Mouse (Mus musculus): Measurements from ENCODE around the gene Hpse.

GRCm38 (mm10) chr5:100738802-100739201 lies 19.3 kb upstream of the Hpse start:
- TF ChIP-seq EP300 (IDR thresholded peaks at IDR 0.05; ENCODE audit: low read depth) (no peak), CTCF (IDR thresholded peaks at IDR 0.05; ENCODE audit: low read depth) (no peak)
